Mouse (Mus musculus) embryonic facial prominence, embryonic 11.5 days (tissue): Measurements from ENCODE around the gene Prkcz. TPM values are rescaled to one million over a fixed set of nuclear protein-coding genes. Genes with fewer than 3 reads are reported as not detected.

Experiments
- ATAC-seq: fragments of 200-750 bp; cut with Nextera tagmentation; replicated peaks from 2 replicates; pipeline ENCODE4 v1.8.0; 2017; ENCODE audit warnings: low read depth; ENCODE audit not compliant: insufficient number of reproducible peaks, low FRiP score, low TSS enrichment
- DNase-seq: peaks from one replicate; pipeline ENCODE4 v3.0.0-alpha.2; 2015; ENCODE audit warnings: low spot score
- H3K27ac ChIP-seq: fragments of 300-500 bp; sonication (generic); replicated peaks from 2 replicates; pipeline ENCODE4 v1.5.1; 2014; ENCODE audit warnings: mild to moderate bottlenecking, low read depth, low read length, control low read depth
- H3K27me3 ChIP-seq: fragments of 300-500 bp; sonication (generic); 2 replicates; pipeline ENCODE4 v1.6.1; 2014; ENCODE audit warnings: mild to moderate bottlenecking, low read length, moderate library complexity, mixed read lengths; ENCODE audit not compliant: control insufficient read depth, insufficient read depth
- H3K36me3 ChIP-seq: fragments of 300-500 bp; sonication (generic); replicated peaks from 2 replicates; pipeline ENCODE4 v1.6.1; 2014; ENCODE audit warnings: low read depth, mild to moderate bottlenecking, low read length, moderate library complexity, mixed read lengths; ENCODE audit not compliant: control insufficient read depth, insufficient read depth
- H3K4me1 ChIP-seq: fragments of 300-500 bp; sonication (generic); 2 replicates; pipeline ENCODE4 v1.6.1; 2014; ENCODE audit warnings: low read length, mixed read lengths; ENCODE audit not compliant: control insufficient read depth, insufficient read depth
- H3K4me2 ChIP-seq: fragments of 300-500 bp; sonication (generic); 2 replicates; pipeline ENCODE4 v1.6.1; 2014; ENCODE audit warnings: low read depth, mild to moderate bottlenecking, control low read depth, low read length, moderate library complexity
- H3K4me3 ChIP-seq: fragments of 300-500 bp; sonication (generic); 2 replicates; pipeline ENCODE4 v1.5.1; 2014; ENCODE audit warnings: low read depth, low read length, control low read depth
- H3K9ac ChIP-seq: fragments of 300-500 bp; sonication (generic); replicated peaks from 2 replicates; pipeline ENCODE4 v1.6.1; 2014; ENCODE audit warnings: mild to moderate bottlenecking, control low read depth, low read length
- H3K9me3 ChIP-seq: fragments of 300-500 bp; sonication (generic); replicated peaks from 2 replicates; pipeline ENCODE4 v1.6.1; 2016; ENCODE audit warnings: mild to moderate bottlenecking, low read length, inconsistent platforms, mixed read lengths; ENCODE audit not compliant: control insufficient read depth
- WGBS: fragments of 180-500 bp; shearing (Covaris S2); extraction: QIAGEN DNeasy Blood & Tissue Kit; methylation state at CpG from one replicate; pipeline ENCODE4 v1.1.7; 2014; 5-methylcytosine and 5-hydroxymethylcytosine counted together
- polyA plus RNA-seq: library from polyadenylated mRNA; unstranded; fragments of >200 nt; fragmentation: Nextera tagmentation; extraction: Ambion mirVana; gene quantifications from 2 replicates; pipeline ENCODE4 v1.2.1, GENCODE M21; 2014

Gene Prkcz
- polyA plus RNA-seq, 1 experiment from 2014 or later = 8.1 TPM

DNA sequence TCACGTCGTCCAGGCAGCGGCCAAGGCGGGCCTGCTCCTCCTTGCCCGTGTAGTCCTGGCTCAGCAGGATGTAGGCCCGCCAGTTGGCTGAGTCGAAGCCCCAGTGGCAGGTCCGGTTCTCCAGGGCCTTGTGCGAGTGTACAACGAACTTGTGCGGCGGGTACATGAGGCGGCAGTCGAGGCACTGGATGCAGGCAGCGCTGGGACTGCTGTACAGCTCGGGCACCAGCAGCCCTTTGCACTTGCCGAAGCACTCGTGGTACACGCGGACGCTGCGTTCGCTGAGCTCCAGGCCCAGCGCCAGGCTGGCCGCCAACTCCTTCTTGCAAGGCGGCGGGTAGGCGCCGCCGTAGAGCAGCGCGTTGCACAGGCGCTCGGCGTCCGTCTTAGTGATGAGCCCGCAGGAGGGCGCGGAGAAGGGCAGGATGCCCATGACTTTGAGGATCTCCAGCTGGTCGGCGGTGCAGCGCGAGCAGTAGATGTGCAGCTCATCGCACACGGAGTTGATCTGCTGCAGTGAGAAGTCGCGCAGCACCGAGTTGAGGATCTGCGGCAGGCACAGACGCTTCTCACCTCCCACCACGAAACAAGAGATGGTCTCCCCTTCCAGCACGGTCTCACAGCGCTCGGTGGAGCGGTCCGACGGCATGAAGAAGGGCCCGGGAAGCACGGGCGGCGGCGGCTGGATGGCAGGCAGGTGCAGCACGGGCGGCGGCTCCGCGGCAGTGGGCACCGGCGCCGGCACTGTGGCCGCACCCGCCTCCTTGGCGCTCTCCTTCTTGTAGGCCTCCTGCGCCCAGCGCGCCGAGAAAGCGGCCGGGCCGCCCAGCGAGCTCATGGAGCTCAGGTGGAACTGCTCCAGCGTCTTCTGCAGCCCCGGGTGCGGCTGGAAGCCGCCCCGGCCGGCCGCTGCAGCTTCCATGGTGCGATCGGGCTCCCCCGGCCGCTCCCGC, 139.3 kb downstream of the Prkcz start:
- H3K27me3 ChIP-seq = no peaks in the 10 kb centered on the region
- H3K4me2 ChIP-seq = peak overlapping the region; percentile 98
- no peaks in the 10 kb centered on the region; the same call in 1 of the 2 replicates for H3K36me3 ChIP-seq
- H3K9ac ChIP-seq = peak overlapping the region; percentile 94
- under 1% methylated on average over 92 of the region's 93 CpGs for WGBS
- H3K9me3 ChIP-seq = no peaks in the 10 kb centered on the region
- H3K4me1 ChIP-seq = peaks cover 5% of the 10 kb centered on the region
- ATAC-seq (no peak), DNase-seq (peak; percentile 62)
- 0 out of 2 replicates have a peak overlapping the region, but pooled peaks have one; percentile 28 for H3K27ac ChIP-seq
- H3K4me3 ChIP-seq = peak overlapping the region; percentile 91

DNA sequence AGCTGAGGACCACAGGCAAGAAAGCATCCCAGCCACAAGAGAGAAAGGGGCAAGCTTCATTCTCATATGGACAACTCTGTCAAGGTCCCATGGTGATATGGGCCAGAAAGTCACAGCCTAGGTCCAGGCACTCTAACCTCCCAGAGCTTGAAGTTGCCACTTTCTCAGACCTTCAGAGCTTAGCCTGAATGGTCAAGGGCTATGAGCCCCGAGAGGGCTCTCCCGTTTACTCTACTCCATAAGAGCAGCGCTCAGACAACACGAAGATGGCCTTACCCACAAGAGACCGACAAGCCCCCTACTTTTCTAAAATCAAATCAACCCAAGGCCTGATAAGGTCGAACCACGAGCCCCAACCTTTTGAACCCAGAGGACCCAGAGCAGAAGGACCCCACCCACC, 140.1 kb downstream of the Prkcz start:
- no peak for DNase-seq
- Histone ChIP-seq H3K4me1 (peaks cover 5% of the 10 kb centered on the region), H3K27me3 (no peaks in the 10 kb centered on the region), H3K36me3 (no peaks in the 10 kb centered on the region; the same call in 1 of the 2 replicates), H3K9me3 (no peaks in the 10 kb centered on the region), H3K4me2 (peak overlapping the region; percentile 98), H3K9ac (peak overlapping the region; percentile 94), H3K27ac (no peak overlapping the region), H3K4me3 (peak overlapping the region; percentile 91)
- WGBS = 2% methylated on average over 7 of the region's 7 CpGs
- no peak for ATAC-seq

DNA sequence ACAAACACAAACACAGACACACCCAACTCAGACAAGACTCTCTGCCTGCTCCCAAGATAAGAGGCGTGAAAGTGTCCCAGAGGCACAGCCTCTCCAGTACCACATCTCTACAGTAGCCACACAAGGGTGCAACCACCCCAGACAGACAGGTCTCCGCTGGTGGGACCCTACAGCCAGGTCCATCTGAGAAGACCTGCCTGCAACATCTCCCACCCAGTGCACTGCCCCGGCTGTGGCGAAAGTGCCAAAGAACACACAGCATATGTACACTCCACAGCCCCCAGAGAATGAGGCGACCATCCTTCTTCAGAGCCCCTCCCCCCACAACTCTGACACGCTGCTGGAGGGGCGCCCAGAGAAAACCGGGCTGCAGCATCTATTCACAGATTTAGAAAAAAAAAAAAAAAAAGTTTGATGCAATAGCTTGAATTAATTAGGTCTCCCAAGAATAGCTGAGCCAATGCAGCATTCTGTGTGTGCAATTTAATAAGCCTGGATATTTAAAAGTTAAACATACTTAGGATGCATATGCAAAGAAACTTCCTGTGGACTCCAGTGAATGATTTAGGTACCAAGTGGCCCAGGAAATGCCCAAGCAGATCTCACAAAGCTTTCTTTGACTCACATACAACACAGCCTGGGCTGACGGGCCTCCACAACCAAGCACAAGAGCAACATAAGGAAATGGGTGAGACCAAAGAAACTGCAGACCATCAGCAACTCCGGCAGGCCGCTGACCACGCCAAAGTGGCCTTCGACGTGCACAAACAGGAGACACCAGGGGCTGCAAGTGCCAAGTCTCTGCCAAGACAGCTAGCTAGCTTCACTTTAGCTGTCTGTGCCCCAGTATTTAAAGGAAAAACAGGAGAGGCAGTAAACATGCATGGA, 140.7 kb downstream of the Prkcz start:
- WGBS = 16% methylated on average over 14 of the region's 14 CpGs
- peak; percentile 17 for DNase-seq
- no peak overlapping the region for H3K27ac ChIP-seq

DNA sequence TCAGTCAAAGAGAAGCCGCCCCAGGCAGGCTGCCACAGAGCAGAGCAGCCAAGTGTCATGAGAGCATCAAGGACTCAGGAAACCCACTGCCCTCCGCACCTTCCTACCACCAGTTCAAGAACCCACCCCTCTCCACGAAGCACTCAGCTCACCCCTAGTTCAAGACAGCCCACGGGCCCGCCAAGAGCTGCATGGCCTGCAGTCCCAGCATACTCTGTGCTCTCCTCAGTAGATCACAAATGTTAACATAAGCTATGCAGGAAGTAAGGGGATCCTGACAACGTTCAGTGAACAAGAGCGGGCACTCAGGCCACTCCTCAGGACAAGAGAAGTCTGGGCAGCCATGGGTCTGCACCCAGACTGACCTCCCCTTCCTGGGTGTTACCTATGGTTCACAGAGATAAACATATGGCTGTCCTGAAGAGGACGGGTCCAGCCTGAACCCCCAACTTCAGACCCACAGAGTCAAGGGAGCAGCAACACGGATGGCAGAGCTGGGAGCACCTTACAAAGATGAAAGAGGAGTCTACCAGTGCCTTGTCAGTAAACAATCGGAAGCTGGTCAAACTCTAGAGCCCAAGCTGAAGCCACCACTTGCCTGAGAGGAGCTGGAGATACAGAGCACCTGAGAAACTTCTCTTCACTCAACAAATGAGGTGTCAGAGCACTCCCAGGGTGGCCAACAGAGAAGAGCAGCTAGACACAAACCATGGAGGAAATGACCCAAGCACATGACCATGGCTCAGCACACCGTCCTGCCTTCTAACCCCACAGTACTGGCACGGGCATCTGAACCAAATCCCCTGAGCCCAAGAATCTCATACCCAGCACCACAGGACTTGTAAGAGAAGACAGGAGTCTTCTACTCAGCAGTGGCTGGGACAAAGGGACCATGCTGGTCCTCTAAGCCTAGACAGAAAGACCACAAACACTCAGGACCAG, 141.6 kb downstream of the Prkcz start:
- ATAC-seq = no peak
- no peaks in the 10 kb centered on the region for H3K27me3 ChIP-seq
- no peaks in the 10 kb centered on the region; the same call in 1 of the 2 replicates for H3K36me3 ChIP-seq
- peak overlapping the region; percentile 98 for H3K4me2 ChIP-seq
- 68% methylated on average over 12 of the region's 12 CpGs for WGBS
- no peaks in the 10 kb centered on the region for H3K9me3 ChIP-seq
- H3K4me3 ChIP-seq = peak overlapping the region; percentile 91
- H3K4me1 ChIP-seq = peaks cover 5% of the 10 kb centered on the region
- H3K27ac ChIP-seq = no peak overlapping the region
- no peak for DNase-seq
- peak overlapping the region; percentile 32 for H3K9ac ChIP-seq

More for the DNA sequence above, 140.7 kb downstream of the Prkcz start:
- Histone ChIP-seq H3K4me2 (peak overlapping the region; percentile 98), H3K4me1 (peaks cover 5% of the 10 kb centered on the region), H3K4me3 (peak overlapping the region; percentile 91), H3K36me3 (no peaks in the 10 kb centered on the region; the same call in 1 of the 2 replicates), H3K9ac (peak overlapping the region; percentile 94), H3K27me3 (no peaks in the 10 kb centered on the region), H3K9me3 (no peaks in the 10 kb centered on the region)
- ATAC-seq = no peak

DNA sequence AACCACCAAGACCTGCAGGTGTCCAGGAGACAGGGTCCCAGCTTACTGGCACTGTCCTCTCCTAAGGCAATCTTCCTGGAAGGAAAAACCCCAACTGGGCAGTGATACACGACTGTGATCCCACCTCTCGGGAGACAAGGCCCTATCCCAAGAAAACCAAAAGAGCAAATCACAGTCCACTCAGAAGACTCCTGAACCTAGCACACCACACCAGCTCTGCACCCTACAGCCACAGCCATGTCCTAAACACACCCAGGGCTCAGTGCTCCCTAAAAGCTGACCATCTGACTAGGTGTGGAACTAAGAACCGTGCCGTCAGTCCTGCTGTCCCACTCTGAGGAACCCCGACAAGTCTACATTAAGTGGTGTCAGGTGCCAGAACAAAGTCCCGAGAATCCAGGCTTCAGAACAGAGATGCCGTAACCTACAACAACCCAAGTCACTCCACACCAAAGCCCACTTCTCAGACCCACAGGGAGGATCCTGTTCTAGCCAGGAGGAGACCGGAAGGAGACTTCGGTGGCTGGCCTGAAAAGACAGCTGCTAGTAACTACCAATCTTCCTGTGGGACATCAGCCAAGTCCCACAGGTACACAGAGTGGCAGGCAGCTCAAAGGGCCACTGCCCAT, 142.9 kb downstream of the Prkcz start:
- H3K36me3 ChIP-seq = no peaks in the 10 kb centered on the region; the same call in 1 of the 2 replicates
- H3K9me3 ChIP-seq = no peaks in the 10 kb centered on the region
- no peak overlapping the region for H3K4me3 ChIP-seq
- H3K27me3 ChIP-seq = no peaks in the 10 kb centered on the region
- peak overlapping the region; percentile 98 for H3K4me2 ChIP-seq
- 63% methylated on average over 9 of the region's 9 CpGs for WGBS
- peaks cover 3% of the 10 kb centered on the region for H3K4me1 ChIP-seq
- DNase-seq (no peak), ATAC-seq (no peak)
- H3K27ac ChIP-seq = no peak overlapping the region
- no peak overlapping the region for H3K9ac ChIP-seq

DNA sequence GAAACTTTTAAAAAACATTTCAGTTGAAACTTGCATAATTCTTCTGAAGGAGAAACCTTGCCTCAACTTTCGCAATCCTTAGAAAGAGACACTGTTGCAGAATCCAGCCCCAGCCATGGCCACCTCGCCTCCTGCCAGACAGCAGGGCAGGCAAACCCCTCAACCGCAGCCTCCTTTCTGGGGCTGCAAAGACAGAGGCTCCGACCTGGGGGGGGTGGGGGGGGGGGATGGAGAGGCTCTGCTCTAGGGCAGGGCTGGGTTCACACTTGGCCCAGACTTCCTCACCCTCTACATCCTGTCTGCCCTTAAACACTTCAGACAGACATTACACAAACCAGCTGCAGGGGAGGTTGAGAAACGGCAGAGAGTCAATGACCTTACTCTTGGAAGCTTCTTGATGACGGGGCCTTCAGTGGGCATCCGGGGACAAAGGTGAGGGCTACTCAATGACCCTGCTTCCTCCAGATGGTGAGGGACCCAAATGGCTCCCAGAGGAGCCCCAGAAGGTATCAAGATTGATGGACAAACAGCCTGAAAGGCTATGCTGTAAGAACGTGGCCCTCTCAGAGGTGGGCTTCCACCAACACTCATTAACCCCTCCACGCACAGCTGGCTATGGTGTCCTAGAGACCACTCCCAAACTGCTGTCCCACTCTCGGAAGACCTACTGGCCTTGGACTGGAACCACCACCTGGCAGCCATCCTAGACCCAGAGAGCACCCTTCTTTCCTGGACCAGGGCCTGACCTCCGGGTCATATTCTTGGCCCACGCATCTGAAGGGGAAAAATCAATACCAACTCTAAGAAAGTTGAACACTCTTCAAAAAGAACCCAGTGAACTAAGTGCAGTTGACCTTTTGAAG, 143.7 kb downstream of the Prkcz start:
- Histone ChIP-seq H3K4me2 (no peak overlapping the region; the same call in 1 of the 2 replicates), H3K4me1 (peaks cover 3% of the 10 kb centered on the region), H3K36me3 (no peaks in the 10 kb centered on the region; the same call in 1 of the 2 replicates), H3K27me3 (no peaks in the 10 kb centered on the region), H3K9ac (peak overlapping the region; percentile 6; the same call in 1 of the 2 replicates), H3K9me3 (no peaks in the 10 kb centered on the region), H3K27ac (no peak overlapping the region), H3K4me3 (no peak overlapping the region)
- 44% methylated on average over 12 of the region's 12 CpGs for WGBS
- no peak for DNase-seq
- no peak for ATAC-seq
